Mouse (Mus musculus): ENCODE results near the gene Trak2.

GRCm38 (mm10) chr1:58937606-58938099 lies 35.6 kb downstream of the Trak2 start:
- TF ChIP-seq GATA1 (IDR thresholded peaks at IDR 0.05; ENCODE audit: low read length) (no peak), TAL1 (IDR thresholded peaks at IDR 0.05; ENCODE audit: low read length) (no peak)
